Mouse (Mus musculus) lung, adult 2 months (tissue): Measurements from ENCODE around the gene Traf3ip1.

Experiments
- CTCF ChIP-seq: fragments of 200-500 bp; IDR thresholded peaks from 2 replicates; pipeline ENCODE4 v1.5.1; 2011; ENCODE audit warnings: mild to moderate bottlenecking, low read length, control low read depth; ENCODE audit not compliant: insufficient read depth
- POLR2A ChIP-seq: fragments of 200-500 bp; IDR thresholded peaks from 2 replicates; pipeline ENCODE4 v1.6.1; 2011; ENCODE audit warnings: low read depth, mild to moderate bottlenecking, control low read depth, low read length, borderline replicate concordance; ENCODE audit errors: extremely low read depth

GRCm38 (mm10) chr1:91498579-91498978 lies 4.1 kb downstream of the Traf3ip1 start:
- TF ChIP-seq POLR2A: no peak
- no peak for TF ChIP-seq CTCF
